Mouse (Mus musculus) A20 (cell line): ENCODE measurements at regions not wholly inside any gene's neighbourhood (a gene's known extent, or its start where the extent isn't known, plus 50 kb on each side); places are given as distances from the start of the nearest gene placed in this dataset.

Experiments
- DNase-seq: peaks from one replicate; pipeline ENCODE4 v3.0.0-alpha.2; 2011; ENCODE audit warnings: low read depth, low spot score

DNA sequence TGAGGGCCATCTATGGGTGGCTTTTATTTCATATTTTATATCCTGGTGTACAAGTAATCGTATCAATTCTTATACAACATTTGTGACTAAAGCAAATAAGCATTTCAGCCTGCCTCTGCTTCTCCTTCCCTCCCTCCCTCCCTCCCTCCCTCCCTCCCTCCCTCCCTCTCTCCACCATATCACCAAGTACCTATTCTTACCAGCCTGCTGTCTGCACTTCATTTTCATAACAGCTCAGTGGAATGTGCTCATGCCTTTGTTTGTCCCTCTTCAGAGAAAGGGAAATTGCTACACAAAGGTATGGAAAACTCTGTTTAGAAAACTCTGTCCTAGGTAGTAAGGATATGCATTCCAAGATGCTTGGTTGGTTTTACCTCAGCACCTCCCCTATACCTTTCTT is 343.9 kb upstream of the Cd180 start:
- no peak for DNase-seq

DNA sequence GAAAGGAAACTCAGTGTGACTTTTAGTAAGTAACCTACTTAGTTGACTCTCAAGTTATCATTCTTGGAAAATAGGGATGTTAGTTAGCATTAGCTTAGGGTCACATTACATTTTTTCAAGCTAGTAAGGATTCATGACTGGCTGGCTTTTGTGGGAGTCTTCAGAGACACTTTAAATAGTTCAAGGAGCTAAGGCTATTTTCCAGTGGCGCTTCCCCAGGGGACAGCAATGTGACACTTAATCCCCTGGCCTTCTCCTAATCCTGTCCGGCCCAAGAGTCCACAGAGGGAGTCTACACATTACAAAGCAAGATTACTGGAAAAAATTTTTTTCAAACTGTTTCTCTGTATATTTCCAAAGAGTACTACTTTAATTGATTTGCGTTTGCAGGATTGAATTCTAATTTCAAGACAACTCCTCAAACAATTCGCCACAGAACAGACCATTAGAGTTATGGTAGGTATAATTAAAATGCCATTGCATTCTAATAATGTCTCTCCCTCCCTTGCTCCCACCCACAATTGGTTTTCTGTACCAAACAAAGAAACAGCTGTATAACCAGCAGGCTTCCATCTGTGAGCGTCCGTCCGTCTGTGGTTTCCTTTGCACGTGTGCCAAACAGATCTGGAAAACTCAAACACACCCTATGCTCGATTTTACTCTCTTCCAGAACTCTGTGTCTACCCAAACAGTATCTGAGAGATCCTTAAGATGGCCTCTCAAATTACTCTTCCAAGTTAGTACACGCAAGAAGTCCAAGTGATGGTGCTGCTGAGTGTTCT is 341.1 kb upstream of the Cd180 start:
- DNase-seq = no peak

DNA sequence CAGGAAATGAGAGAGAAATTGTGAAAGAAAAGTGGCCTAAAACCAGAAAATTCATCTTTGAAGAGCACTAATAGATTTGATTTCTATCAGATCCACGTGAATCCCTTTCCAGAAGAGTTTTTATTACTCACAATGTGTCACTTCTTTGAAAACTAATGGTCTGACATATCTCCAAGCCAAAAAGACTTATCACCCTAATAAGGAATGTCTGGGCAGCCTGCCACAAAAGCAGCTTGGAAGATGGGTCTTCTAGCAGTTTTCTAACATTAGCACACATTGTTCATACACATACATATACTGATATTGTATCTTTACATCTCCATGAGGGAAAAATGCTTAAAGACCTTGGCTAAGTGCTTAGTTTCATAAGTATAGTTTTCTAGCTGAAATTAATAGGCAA is 337.8 kb upstream of the Cd180 start:
- DNase-seq = no peak

DNA sequence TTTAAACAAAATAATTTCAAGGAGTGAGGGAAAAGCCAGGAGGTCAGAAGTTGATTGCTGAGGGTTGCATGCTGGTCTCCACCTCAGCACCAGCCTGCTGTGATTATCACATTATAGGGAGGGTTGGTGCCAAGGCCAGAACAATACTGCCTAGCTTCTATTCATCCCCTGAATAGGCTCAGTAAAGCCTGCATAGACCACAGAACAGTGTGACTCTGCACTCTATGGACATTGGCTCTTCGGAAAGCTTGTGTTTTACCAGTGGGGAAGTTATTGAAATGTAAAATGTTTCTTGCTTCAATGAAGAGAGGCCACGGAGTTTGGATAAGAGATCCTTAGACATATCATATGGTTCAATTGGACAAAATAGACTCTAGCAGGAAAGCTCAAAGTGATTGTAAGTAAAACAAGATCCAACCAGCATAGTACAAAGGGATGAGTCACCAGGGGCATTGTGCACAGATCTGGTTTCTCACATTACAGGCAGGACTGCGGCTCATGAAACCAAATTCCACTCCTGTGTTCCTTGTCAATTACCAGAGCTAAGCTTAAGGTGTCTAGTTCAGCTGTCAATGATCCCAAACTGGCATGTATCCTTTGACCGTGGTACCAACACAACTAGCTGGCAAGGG is 320.8 kb upstream of the Cd180 start:
- no peak for DNase-seq

DNA sequence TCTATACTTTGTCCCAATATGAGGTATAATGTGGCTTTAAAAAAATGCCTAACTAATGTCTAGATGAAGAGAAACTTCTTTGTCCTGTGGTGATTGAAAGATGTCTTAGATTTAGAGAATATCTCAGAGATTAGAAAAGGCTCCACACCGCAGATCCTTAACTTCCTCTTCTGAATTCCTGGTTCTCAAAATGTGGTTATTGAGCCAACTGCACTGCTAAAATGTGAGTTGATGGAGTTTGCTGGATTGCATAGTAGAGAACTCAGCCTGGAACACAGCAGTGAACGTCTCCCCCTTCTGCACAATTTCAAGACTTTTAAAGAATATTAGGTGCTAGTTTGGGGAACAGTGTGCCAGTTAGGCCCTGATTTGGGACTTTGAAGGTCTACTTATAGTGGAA is 312.7 kb upstream of the Cd180 start:
- DNase-seq = no peak

DNA sequence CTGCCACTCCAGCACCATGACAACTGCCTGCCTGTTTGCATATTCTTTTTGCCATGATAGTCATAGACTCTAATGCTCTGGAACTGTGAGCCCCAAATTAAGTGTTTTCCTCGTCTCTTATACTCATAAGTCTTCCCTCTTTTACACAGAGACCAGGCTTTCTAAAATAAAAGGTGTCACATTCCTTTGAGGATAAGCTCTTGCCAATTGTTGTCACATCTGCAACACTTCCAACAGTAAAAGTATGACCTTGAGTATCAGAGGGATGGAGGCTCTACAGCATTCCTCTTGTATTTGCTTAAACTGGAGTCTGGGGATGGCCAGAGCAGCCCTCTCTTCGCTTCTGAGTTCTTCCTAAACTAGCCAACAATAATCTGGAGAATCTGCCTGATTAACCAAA is 301.4 kb upstream of the Cd180 start:
- DNase-seq = no peak

DNA sequence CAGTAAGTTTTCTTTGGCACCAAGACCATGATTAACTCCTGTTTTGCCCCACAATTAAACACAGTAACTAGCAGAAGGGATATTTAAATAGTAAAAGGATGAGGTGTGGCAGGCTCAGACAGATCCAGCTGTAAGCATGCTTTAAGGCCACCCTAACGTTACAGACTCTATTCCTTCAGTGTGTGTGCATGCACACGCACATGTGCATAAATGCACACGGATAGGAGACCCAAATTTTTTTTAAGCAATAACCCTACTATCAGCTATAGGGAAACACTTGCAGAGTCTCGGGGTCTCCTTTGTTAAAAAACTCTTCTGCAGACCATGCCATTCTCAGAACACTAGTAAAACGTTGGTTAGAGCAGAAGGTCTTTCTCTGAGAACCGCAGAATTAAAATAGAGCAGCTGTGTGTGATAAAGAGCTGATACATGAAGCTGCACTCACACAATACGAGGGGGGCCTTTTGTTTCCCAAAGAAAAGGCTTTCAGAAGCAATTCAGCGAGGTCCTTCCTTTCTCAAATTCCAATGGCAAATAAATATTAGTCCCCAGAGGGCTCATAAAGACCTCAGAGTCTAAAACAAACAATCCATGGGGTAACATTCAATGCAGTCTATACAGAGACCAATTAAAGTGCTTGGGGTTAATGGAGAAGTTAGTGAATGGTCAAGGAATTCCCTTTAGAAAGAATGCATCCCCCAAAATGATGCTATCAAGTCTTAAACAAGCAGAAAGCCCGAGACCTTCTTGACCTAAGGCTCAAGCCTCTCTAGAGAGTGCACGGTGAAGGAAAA is 300.3 kb upstream of the Cd180 start:
- DNase-seq = no peak

DNA sequence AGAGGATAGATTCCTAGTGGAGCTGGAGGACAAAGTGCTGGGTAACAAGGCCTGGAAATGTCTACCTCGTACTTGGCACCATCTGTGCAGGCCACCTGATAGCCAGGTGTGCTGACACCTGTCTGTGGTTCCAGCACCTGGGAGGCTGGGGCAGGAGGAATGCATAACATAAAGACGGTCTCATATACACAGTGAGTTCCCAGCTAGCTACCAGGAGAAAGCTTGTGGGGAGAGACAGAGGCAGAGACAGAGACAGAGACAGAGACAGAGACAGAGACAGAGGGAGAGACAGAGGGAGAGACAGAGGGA is 299.7 kb upstream of the Cd180 start:
- no peak for DNase-seq

DNA sequence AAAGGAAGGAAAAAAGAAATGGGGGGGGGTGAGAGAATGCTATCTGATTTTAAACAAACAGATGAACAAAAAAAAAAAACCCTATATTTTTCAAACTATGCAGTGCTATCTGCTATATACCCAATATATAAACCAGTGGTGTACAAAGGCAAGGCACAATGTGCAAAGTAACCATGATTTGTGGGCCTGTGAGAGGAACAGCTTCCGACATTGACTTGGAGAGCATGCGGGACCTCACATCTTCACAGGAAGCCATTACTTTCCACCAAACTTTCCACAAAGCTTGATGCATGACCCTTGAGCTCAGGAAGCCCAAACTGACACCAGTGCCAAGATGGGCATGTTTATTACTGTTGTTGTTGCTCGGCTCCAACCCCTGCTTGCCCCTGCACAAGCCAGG is 299.3 kb upstream of the Cd180 start:
- DNase-seq = no peak

DNA sequence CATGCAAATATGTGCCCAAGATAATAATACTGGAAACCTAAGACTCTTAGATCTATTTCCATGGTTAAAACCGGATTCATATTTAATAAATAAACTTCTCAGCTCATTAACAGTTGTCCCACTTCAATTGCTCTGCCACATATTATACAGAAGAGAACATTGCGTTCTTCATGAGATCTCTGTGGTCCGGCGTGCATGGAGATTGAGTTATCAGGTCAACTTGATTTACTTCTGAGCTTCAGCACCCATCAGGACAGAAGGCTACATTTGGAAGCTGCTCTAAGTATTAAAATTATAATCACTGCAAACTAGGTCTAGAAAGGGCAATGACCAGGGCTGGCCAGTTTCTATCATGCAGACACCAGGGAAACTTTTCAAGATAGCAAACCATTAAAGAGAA is 295.9 kb upstream of the Cd180 start:
- DNase-seq = no peak

DNA sequence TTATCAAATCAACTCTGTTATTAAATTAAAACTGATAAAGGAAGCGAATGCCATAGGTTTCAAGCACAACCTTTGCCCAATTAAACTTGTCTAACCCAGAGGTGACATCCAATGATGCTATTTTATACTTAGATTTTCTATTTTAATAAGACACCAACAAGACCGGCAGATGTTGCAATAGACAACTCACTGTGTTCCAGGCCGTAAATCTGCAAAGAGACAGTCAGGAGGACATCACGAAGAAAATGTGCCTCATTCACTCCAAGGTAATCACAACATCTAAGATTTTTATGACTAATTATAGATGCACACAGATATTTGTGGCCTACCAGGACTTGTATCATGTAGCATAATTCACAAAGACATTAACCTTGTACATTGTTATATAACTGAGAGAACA is 281.5 kb upstream of the Cd180 start:
- DNase-seq = no peak

DNA sequence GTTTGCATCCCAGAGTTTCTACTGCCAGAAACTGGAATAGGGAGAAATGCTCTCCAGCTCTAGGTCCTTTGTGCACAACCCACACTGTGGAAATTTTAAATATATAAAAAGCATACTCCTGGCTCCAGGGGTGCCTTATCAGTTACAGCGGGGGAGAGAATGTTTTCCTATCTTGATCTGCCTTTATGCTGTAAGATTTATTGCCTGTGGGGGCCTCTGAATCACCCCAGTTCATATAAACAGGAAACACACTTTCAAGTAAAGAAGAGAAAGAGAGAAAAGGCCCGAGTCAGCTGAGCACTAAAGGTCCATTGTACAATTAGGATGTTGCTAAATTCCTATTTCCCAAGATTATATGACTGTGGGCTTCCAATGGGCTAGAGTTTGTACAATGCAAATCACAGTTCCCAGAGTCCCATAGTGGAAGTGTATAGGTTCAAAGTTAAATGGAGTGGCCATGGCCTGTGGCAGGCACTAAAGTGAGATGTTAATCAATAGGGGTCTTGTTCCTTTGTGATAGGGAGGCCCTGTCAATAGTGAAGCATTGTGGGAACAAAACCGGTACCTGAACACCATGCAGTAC is 258.9 kb upstream of the Cd180 start:
- no peak for DNase-seq

DNA sequence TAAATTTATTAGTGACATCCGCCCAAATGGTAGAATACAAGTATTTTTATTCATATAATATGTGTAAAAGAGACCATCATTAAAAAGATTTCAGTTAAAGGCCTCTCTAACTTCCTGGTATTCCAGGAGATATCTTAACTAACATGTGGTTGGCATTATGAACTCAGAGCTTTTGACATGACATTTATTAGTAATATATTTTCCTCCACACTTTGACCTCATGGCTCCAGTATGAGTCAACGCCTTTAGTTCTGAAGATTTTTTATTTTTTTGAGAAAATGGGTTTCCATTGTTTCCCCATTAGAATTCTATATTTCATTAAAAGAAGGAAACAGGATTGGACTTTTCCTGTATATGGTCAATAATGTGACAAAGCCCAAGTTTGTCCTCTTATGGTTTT is 250.7 kb upstream of the Cd180 start:
- DNase-seq = no peak

DNA sequence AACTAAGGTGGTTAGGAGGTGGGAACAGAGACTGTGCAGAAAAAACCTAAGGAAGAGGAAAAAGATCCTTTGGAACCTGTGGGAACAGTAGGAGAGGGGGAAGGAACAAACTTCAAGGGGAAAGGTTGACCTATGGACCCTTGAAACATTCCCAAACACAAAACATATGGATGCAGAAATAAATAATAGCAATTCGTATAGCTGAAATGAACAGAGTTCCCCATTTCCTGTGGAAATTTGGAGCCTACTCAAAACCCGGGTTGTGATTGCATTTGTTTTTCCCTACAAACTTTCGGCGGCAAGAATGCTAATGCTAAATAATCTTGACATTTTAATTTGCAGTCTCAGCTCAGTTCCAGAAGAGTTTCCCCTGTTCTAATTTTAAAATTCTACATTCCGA is 246.0 kb upstream of the Cd180 start:
- DNase-seq = no peak

DNA sequence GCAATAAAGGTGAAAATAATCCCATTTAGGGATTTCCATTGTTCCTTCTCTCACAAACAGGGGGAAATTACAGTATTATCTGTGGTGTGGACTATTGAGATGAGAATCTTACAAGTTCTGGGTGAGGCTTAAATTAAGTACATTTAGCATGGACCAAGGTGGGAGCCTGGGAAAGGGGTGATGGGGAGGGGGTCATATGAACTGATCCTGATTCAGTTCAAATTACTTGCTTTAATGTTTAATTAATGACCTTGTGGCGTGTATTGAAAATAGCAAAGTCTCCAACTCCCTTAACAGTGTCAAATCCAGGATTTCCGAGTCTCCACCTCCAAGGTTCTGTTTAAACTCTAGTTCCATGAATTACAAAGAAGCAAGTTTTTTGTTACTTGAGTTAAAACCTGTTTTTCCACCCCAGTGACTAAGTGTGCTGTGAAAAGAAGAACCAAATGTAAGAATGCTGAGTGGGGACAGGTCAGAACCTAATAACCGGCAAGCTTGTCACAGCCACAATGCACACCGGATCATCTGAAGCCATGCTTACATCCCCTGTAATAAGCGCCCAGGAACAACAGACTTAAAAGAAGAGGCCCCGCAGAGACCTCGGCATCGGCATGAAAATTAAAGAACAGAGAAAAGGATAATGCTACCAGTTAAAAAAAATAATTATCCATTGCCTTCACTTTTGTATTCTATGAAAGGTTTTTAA is 243.8 kb upstream of the Cd180 start:
- DNase-seq = no peak

DNA sequence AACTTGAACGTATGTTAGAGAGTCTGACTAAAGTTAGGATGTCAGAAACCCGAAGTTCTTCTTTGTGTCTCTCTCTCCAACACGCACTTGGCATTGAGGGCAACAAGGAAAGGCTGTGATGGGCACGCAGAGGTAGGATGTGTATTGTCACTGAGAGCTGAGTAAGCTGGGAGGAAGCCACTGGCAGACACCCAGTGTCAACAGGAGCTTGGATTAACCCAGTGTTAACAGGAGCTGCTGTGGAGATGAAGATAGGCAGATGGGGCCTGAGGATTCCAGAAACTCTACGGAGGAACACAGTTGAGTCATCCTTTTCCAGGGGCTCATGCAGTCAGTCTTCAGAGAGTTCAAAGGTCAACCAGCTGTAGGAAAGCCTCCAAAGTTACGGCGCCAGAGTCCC is 242.2 kb upstream of the Cd180 start:
- no peak for DNase-seq

DNA sequence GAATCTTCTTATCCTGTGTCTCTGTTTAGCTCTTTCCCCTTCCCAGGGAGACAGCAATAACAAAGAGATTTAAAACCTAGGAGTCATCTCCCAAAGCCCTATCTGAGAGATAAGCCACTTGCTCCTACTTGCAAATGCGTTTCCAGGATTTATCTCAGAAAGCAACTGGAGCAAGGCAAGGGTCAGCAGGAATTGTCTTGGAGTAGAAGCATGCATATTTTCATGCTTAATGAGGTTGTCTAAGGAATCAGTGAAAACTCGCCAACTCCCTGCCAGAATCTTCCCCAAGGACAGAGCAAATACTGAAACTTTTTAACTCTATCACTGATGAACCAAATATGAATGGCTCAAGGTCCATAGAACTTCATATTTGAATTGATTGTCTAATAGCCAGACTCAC is 234.6 kb upstream of the Cd180 start:
- no peak for DNase-seq

DNA sequence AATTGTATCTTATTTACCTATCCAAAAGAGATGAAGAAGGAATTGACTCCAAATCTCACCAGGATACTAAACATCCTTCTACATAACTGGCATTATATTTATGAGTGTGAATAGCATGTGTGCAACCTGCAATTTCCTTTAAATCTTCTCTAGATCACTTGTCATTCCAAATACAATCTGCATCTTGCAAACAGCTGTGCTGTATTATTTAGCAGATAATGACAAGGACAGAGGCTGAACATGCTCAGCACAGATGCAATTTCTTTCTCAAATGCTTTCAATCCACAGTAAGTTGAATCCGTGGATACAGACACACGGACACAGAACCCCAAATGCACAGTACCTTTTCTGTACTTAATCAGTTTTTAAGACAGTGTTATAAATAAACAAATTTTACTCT is 229.4 kb upstream of the Cd180 start:
- no peak for DNase-seq

DNA sequence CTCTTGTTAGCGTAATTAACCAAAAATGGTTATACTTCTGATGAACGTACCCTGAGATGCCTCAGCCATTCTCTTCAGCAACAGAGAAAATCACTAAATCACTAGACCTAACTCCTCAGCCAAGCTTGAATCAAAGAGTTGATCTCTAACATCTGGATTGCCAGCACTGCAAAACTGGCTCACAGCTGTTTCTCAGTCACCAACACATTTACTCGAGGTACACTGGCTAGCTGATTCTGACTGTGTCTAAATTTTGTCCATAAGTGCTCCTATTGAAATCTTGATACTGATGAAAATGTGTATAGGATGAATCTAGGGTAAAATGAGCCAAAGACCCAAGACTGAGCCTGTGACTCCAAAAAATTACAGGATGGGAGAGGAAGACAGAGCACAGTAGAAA is 211.5 kb upstream of the Cd180 start:
- no peak for DNase-seq

DNA sequence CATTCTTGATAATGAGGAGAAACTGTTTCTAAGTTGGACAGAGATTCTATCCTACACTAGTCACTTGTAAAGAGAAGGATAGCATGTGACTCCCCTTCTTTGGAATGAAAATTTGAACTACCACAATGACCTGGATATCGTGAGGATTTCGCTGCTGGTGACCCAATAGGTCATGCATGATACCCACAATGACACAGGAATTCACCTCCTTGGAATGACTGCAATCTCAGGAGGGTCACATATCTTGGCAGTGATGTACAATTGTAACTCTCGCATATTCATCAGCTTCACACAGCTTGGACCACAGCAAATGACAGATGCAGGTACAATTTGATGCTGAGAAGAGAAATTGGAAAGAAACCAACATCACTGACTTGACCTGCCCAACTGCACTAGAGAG is 210.9 kb upstream of the Cd180 start:
- no peak for DNase-seq

DNA sequence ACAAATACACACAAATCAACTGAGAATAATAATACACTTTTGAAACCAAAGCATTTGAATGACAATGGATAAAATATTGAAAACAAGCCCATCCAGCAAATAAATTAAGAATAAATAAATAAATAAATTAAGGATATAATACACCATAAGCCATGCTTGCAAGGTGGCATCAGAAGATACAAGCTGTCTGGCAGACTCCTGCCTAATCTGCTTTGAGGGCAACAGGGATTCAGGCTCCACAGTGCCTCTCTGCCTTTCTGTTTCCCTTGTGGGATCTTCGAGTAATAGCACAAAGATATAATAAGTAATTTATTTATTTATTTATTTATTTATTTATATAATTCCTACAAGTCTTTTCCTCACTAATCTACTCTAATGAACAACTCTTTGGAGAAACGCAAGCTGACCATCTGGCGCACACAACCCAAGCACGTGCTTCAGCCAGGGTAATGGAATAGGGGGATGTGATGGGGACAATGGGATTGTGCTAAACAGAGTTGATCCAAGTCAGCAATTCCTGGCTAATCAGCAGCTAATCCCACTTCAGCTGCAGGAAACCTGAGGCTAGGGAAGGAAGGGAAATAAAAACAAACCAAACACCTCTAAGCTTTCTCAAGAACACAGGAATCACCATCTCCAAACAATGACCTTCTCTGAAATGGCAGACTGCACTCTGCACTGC is 205.8 kb upstream of the Cd180 start:
- DNase-seq = no peak

DNA sequence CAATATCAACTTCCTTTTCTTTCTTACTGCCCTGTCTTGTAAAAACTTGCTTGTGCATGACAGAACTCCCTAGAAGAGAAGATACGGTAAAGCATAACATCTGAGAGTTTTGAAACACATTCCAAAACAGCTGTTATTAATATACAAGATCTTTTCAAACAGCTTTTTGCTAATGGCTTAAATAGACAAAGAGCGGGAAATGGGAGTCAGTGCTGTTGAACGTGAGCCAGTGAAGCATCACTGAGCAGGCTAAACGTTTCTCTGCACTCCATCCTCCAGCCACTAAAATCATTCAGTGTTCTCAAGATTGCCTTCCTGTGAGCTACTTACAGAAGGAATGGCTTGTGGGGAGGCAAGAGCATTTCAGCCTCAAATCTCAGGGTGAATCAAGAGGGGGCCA is 202.0 kb upstream of the Cd180 start:
- DNase-seq = no peak
